Comparison of ENCODE assay signal across 16 mouse cellular contexts in the genomic region with DNA sequence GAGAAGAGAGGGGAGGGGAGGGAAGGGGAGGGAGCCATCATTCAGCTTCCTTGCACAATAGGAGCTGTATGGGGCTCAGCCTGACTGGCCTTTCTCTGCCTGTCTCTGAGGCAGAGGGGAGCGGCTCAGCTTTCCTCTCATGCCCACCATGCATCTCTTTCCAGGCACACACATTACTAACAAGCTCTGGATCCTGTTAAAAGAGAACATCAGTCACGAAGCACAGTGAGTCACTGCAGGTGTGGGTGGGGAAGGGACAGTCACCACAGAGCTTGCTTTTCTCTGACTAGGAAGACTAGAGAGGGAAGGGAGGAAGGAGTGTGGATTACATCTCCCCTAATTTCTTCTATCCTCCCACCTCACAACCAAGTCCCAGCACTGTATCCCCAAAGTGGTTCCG. TPM values are rescaled to one million over a fixed set of nuclear protein-coding genes. Genes with fewer than 3 reads are reported as not detected.
A peak's percentile ranks its signal among the peaks of the same experiment; 100 is the strongest.
DNase-seq lines count a peak whose midpoint lies in the region; ATAC-seq and TF ChIP-seq lines count a peak whose summit lies in the region.
"Had no signal": no experiment of that assay in that cellular context is flagged by ENCODE, and none has a peak within 500 bp of the region (broad histone marks: within the 10 kb centered on the region; RNA-seq: fewer than 3 reads in every experiment).

No protein-coding gene starts in this region.

- 36% methylated on average over 3 of the region's 3 CpGs for WGBS in hindbrain, embryonic 10.5 days
- WGBS in hindbrain, postnatal 0 days, result 37% methylated on average over 3 of the region's 3 CpGs
- 38% methylated on average over 3 of the region's 3 CpGs for WGBS in midbrain, embryonic 16.5 days

- peak; percentile 65 for TF ChIP-seq POLR2A in cortical plate, adult 2 months (IDR thresholded peaks at IDR 0.05; ENCODE audit: extremely low read depth, insufficient read depth, low read length)

- 0 out of 2 replicates have a peak, but pooled peaks cover 5% of the 10 kb centered on the region for H3K4me1 ChIP-seq in hindbrain, embryonic 10.5 days (replicated peaks)
- H3K4me1 ChIP-seq in hindbrain, postnatal 0 days (ENCODE audit: insufficient read depth, low read length), result no peaks in the 10 kb centered on the region
- H3K4me1 ChIP-seq in cortical plate, adult 2 months (ENCODE audit: control insufficient read depth, insufficient read depth, low read length), result peaks cover 1% of the 10 kb centered on the region; the same call in 1 of the 2 replicates
- peaks cover 7% of the 10 kb centered on the region for H3K4me1 ChIP-seq in midbrain, embryonic 16.5 days (ENCODE audit: control insufficient read depth, insufficient read depth, low read length)
- H3K4me1 ChIP-seq: embryonic facial prominence, embryonic 15.5 days had no signal

- H3K9me3 ChIP-seq in hindbrain, embryonic 10.5 days, result no peaks in the 10 kb centered on the region
- no peaks in the 10 kb centered on the region for H3K9me3 ChIP-seq in hindbrain, postnatal 0 days (ENCODE audit: low read length)
- H3K9me3 ChIP-seq in midbrain, embryonic 16.5 days (replicated peaks; ENCODE audit: control insufficient read depth, low read length, poor library complexity, severe bottlenecking), result no peaks in the 10 kb centered on the region
- H3K9me3 ChIP-seq: embryonic facial prominence, embryonic 15.5 days had no signal

- no peaks in the 10 kb centered on the region for H3K36me3 ChIP-seq in hindbrain, embryonic 10.5 days
- no peaks in the 10 kb centered on the region for H3K36me3 ChIP-seq in hindbrain, postnatal 0 days (ENCODE audit: insufficient read depth, low read length)
- H3K36me3 ChIP-seq in midbrain, embryonic 16.5 days (ENCODE audit: control insufficient read depth, insufficient read depth, low read length), result no peaks in the 10 kb centered on the region
- H3K36me3 ChIP-seq: embryonic facial prominence, embryonic 15.5 days had no signal

- H3K4me3 ChIP-seq in hindbrain, embryonic 10.5 days, result no peak overlapping the region
- no peak overlapping the region for H3K4me3 ChIP-seq in hindbrain, postnatal 0 days (ENCODE audit: low read length)
- no peak overlapping the region for H3K4me3 ChIP-seq in cortical plate, adult 2 months (ENCODE audit: insufficient read depth, low read length)
- no peak overlapping the region for H3K4me3 ChIP-seq in midbrain, embryonic 16.5 days (ENCODE audit: low read depth, low read length)
- H3K4me3 ChIP-seq: embryonic facial prominence, embryonic 15.5 days had no signal

- no peak for TF ChIP-seq CTCF in hindbrain, postnatal 0 days (IDR thresholded peaks at IDR 0.05; ENCODE audit: low read depth)
- no peak for TF ChIP-seq CTCF in cortical plate, adult 2 months (IDR thresholded peaks at IDR 0.05; ENCODE audit: extremely low read depth, insufficient read depth, low read length)

- no peak for DNase-seq in hindbrain, embryonic 10.5 days (ENCODE audit: low spot score)
- no peak for DNase-seq in hindbrain, postnatal 0 days (ENCODE audit: low spot score)
- peak; percentile 75 to 82 for DNase-seq in left cerebral cortex, adult 18-20 months (ENCODE audit: low spot score in 2 of 2)
- DNase-seq in kidney, postnatal 10 days, result no peak
- no peak for DNase-seq in testis, postnatal 10 days (ENCODE audit: low spot score)
- no peak for DNase-seq in thymus, postnatal 10 days (ENCODE audit: low spot score in 2 of 2)
- DNase-seq: adrenal gland, adult 8-10 months; cerebellum, adult 11 months; gastrocnemius, postnatal 10 days had no signal

- no peak overlapping the region for H3K4me2 ChIP-seq in hindbrain, postnatal 0 days (ENCODE audit: low read depth, low read length)
- H3K4me2 ChIP-seq in midbrain, embryonic 16.5 days (ENCODE audit: low read length), result no peak overlapping the region
- H3K4me2 ChIP-seq: embryonic facial prominence, embryonic 15.5 days had no signal

- no peak overlapping the region for H3K9ac ChIP-seq in hindbrain, postnatal 0 days (replicated peaks; ENCODE audit: low read length)
- H3K9ac ChIP-seq in midbrain, embryonic 16.5 days (ENCODE audit: low read depth, low read length), result peak overlapping the region; percentile 44; the same call in 1 of the 2 replicates
- H3K9ac ChIP-seq: embryonic facial prominence, embryonic 15.5 days had no signal

- ATAC-seq in hindbrain, postnatal 0 days, result no peak
- ATAC-seq in midbrain, embryonic 16.5 days, result no peak
- ATAC-seq: intestine, postnatal 0 days had no signal

- no peaks in the 10 kb centered on the region for H3K27me3 ChIP-seq in hindbrain, embryonic 10.5 days (ENCODE audit: insufficient read depth, poor library complexity, severe bottlenecking)
- no peaks in the 10 kb centered on the region for H3K27me3 ChIP-seq in hindbrain, postnatal 0 days (ENCODE audit: insufficient read depth, low read length)
- no peaks in the 10 kb centered on the region for H3K27me3 ChIP-seq in midbrain, embryonic 16.5 days (ENCODE audit: control insufficient read depth, insufficient read depth, low read depth, low read length)
- H3K27me3 ChIP-seq: embryonic facial prominence, embryonic 15.5 days had no signal

- 0 out of 2 replicates have a peak overlapping the region, but pooled peaks have one; percentile 45 for H3K27ac ChIP-seq in hindbrain, embryonic 10.5 days
- no peak overlapping the region for H3K27ac ChIP-seq in hindbrain, postnatal 0 days
- no peak overlapping the region for H3K27ac ChIP-seq in cortical plate, adult 2 months (ENCODE audit: insufficient read depth, low read length)
- peak overlapping the region; percentile 58; the same call in 1 of the 2 replicates for H3K27ac ChIP-seq in midbrain, embryonic 16.5 days (ENCODE audit: low read length)
- H3K27ac ChIP-seq: embryonic facial prominence, embryonic 15.5 days had no signal

RNA-seq across cellular contexts. Expression of a gene that starts 7.4 kb away (rescaled TPM):
- not detected in 2 replicates for polyA plus RNA-seq in hindbrain, embryonic 10.5 days (2016; fragmentation: Nextera tagmentation; extraction: Ambion mirVana)
- total RNA-seq in hindbrain, postnatal 0 days (2014; rRNA removed), result not detected in 2 replicates
- 0.42 and 0.59 TPM in 2 replicates for polyA plus RNA-seq in hindbrain, postnatal 0 days (2015; fragmentation: Nextera tagmentation; extraction: Ambion mirVana)
- 0.21 and 0.40 TPM in 2 replicates for polyA plus RNA-seq in cortical plate, adult 2 months (2012; rRNA removed)
- total RNA-seq in left cerebral cortex, adult 18-20 months (2021), result not detected
- polyA plus RNA-seq in midbrain, embryonic 16.5 days (2015; fragmentation: Nextera tagmentation; extraction: Ambion mirVana), result 0.16 and 0.39 TPM in 2 replicates
- total RNA-seq: adrenal gland, adult 8-10 months; layer of hippocampus, postnatal 36 days; megakaryocyte progenitor cell, adult 5-6 weeks had no signal
- polyA plus RNA-seq: embryonic facial prominence, embryonic 15.5 days; intestine, postnatal 0 days; liver, embryonic 16.5 days had no signal

RNA-seq across cellular contexts. Expression of a gene that starts 11.4 kb away (rescaled TPM):
- 29.8 and 36.3 TPM in 2 replicates for polyA plus RNA-seq in hindbrain, embryonic 10.5 days (2016; fragmentation: Nextera tagmentation; extraction: Ambion mirVana)
- total RNA-seq in hindbrain, postnatal 0 days (2014; rRNA removed), result 35.6 and 43.5 TPM in 2 replicates
- 29.7 and 30.7 TPM in 2 replicates for polyA plus RNA-seq in hindbrain, postnatal 0 days (2015; fragmentation: Nextera tagmentation; extraction: Ambion mirVana)
- polyA plus RNA-seq in cortical plate, adult 2 months (2012; rRNA removed), result 41.7 and 56.5 TPM in 2 replicates
- total RNA-seq in left cerebral cortex, adult 18-20 months (2021), result 10 to 100 TPM; 73.9 to 81.6 TPM
- 26.8 and 31.8 TPM in 2 replicates for polyA plus RNA-seq in midbrain, embryonic 16.5 days (2015; fragmentation: Nextera tagmentation; extraction: Ambion mirVana)

RNA-seq across cellular contexts. Expression of a gene that starts 50.9 kb away (rescaled TPM):
- polyA plus RNA-seq in hindbrain, embryonic 10.5 days (2016; fragmentation: Nextera tagmentation; extraction: Ambion mirVana), result 0.48 and 0.75 TPM in 2 replicates
- total RNA-seq in hindbrain, postnatal 0 days (2014; rRNA removed), result 0.61 and 0.99 TPM in 2 replicates
- polyA plus RNA-seq in hindbrain, postnatal 0 days (2015; fragmentation: Nextera tagmentation; extraction: Ambion mirVana), result 0.63 and 0.82 TPM in 2 replicates
- 0.17 and 0.19 TPM in 2 replicates for polyA plus RNA-seq in cortical plate, adult 2 months (2012; rRNA removed)
- total RNA-seq in left cerebral cortex, adult 18-20 months (2021), result under 1 TPM; 0.56 to 0.77 TPM
- 0.17 and 0.28 TPM in 2 replicates for polyA plus RNA-seq in midbrain, embryonic 16.5 days (2015; fragmentation: Nextera tagmentation; extraction: Ambion mirVana)

Comparison
In these comparisons a context has a peak if more than half of its experiments do, and no peak if none do; other contexts are left out.
1. H3K27ac ChIP-seq: peak in hindbrain, embryonic 10.5 days (single experiment) and midbrain, embryonic 16.5 days (single experiment); none in hindbrain, postnatal 0 days (single experiment) and cortical plate, adult 2 months (single experiment).
2. DNase-seq: peak in left cerebral cortex, adult 18-20 months (2 of 2); none in hindbrain, embryonic 10.5 days (single experiment), hindbrain, postnatal 0 days (single experiment), kidney, postnatal 10 days (single experiment), testis, postnatal 10 days (single experiment) and thymus, postnatal 10 days (0 of 2).